Mouse (Mus musculus): Measurements from ENCODE around the gene Armc10. TPM values are rescaled to one million over a fixed set of nuclear protein-coding genes. Genes with fewer than 3 reads are reported as not detected.

Gene Armc10
- polyA plus RNA-seq, 1 experiment from 2014 or later = 6.0 TPM

DNA sequence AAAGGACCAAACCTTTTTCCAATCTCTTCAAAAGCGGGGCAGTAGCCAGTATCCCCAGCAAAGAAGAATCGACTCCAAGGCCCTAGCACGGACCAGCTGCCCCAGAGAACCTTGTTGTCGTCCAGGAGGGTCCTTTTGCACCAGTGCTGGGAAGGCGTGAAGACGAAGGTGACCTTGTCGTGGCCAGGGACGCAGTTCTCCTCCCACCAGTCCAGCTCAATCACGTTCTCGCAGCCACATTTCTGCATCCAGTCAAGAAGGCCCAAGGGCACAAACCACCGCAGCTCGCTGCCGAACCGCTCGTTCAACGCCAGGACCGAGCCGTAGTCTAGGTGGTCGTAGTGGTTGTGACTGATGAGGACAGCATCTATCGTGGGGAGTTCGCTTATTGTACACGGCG, 29.9 kb downstream of the Armc10 start:
- no peak overlapping the region for H3K4me3 ChIP-seq (ENCODE audit: low read depth, low read length)
- peaks cover 8% of the 10 kb centered on the region for H3K4me1 ChIP-seq (ENCODE audit: control insufficient read depth, low read depth, low read length)
- H3K4me2 ChIP-seq (ENCODE audit: low read depth, low read length) = no peak overlapping the region
- WGBS (ENCODE audit: insufficient replicate concordance) = 84% methylated on average over 23 of the region's 23 CpGs
- no peak overlapping the region for H3K27ac ChIP-seq (ENCODE audit: low read length)
- no peaks in the 10 kb centered on the region for H3K27me3 ChIP-seq (ENCODE audit: control insufficient read depth, insufficient read depth, low read depth, low read length)
- peaks cover 3% of the 10 kb centered on the region; the same call in 1 of the 2 replicates for H3K36me3 ChIP-seq (ENCODE audit: control insufficient read depth, insufficient read depth)
- ATAC-seq (ENCODE audit: low read depth) = no peak
- H3K9me3 ChIP-seq (replicated peaks; ENCODE audit: control insufficient read depth, low read length) = no peaks in the 10 kb centered on the region
- no peak overlapping the region for H3K9ac ChIP-seq (ENCODE audit: low read depth, low read length)

DNA sequence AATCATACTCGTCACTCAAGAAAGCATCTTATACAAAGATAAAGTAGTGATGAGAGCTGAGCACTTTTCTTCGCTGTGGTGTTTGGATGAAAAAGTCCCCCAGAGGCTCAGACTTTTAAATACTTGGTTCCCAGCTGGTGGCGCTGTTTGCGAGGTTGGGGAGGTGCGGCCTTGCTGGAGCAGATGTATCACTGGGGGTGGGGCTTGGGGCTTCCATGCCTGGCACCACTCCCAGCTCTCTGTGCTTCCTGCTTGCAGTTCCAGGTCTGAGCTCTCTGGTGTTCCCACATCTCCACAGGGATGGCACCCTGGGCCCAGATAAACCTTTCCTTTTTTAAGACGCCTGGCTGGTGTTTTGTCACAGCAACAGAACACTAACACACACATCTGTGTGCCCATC, 32.3 kb downstream of the Armc10 start:
- Histone ChIP-seq H3K4me1 (ENCODE audit: control insufficient read depth, low read depth, low read length) (peaks cover 4% of the 10 kb centered on the region), H3K27ac (ENCODE audit: low read length) (no peak overlapping the region), H3K9me3 (replicated peaks; ENCODE audit: control insufficient read depth, low read length) (no peaks in the 10 kb centered on the region), H3K4me2 (ENCODE audit: low read depth, low read length) (no peak overlapping the region), H3K9ac (ENCODE audit: low read depth, low read length) (no peak overlapping the region), H3K4me3 (ENCODE audit: low read depth, low read length) (no peak overlapping the region), H3K36me3 (ENCODE audit: control insufficient read depth, insufficient read depth) (peaks cover 3% of the 10 kb centered on the region; the same call in 1 of the 2 replicates), H3K27me3 (ENCODE audit: control insufficient read depth, insufficient read depth, low read depth, low read length) (no peaks in the 10 kb centered on the region)
- no peak for ATAC-seq (ENCODE audit: low read depth)
- 81% methylated on average over 6 of the region's 6 CpGs for WGBS (ENCODE audit: insufficient replicate concordance)

DNA sequence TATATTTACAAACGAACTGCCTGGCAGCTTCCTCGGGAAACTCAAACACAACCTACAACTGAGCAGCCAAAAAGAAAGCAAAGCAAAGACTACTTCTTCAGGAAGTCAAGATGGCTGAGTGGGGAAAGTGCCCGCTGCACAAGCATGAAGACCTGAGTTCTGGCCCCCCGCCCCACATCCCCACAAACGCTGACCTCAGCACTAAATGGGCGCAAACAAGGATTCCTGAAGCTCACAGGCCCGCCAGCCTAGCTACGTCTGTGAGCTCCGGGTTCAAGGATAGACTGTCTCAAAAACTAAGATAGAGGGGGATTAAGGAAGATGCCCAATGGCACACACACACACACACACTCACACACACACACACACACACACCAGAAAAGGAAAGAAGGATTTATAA, 32.8 kb downstream of the Armc10 start:
- whole genome bisulfite sequencing (ENCODE audit: insufficient replicate concordance) = 77% methylated on average over 9 of the region's 9 CpGs
- no peak overlapping the region for H3K9ac ChIP-seq (ENCODE audit: low read depth, low read length)
- H3K27ac ChIP-seq (ENCODE audit: low read length) = no peak overlapping the region
- H3K4me1 ChIP-seq (ENCODE audit: control insufficient read depth, low read depth, low read length) = peaks cover 1% of the 10 kb centered on the region
- H3K36me3 ChIP-seq (ENCODE audit: control insufficient read depth, insufficient read depth) = peaks cover 3% of the 10 kb centered on the region; the same call in 1 of the 2 replicates
- H3K9me3 ChIP-seq (replicated peaks; ENCODE audit: control insufficient read depth, low read length) = no peaks in the 10 kb centered on the region
- H3K4me2 ChIP-seq (ENCODE audit: low read depth, low read length) = no peak overlapping the region
- no peak for ATAC-seq (ENCODE audit: low read depth)
- no peaks in the 10 kb centered on the region for H3K27me3 ChIP-seq (ENCODE audit: control insufficient read depth, insufficient read depth, low read depth, low read length)
- H3K4me3 ChIP-seq (ENCODE audit: low read depth, low read length) = no peak overlapping the region

DNA sequence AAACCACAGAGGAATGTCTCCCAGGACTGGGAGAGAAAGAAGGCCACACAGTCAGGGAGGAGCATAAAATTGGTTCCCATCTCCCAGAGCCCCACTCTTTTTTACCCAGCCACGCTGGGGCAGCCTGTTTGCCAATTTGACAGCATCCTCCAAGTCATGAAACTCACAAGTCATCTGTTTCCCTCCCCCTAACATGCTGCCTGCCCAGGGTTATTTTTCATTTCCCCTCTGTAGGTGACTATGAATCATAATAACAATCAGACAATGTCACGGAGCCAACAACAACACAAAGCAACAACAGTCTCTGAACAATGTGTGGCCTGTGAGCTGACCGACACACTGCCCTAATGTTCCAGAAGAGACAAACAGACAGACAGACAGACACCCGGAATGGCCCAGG, 34.4 kb downstream of the Armc10 start:
- H3K4me3 ChIP-seq (ENCODE audit: low read depth, low read length) = no peak overlapping the region

DNA sequence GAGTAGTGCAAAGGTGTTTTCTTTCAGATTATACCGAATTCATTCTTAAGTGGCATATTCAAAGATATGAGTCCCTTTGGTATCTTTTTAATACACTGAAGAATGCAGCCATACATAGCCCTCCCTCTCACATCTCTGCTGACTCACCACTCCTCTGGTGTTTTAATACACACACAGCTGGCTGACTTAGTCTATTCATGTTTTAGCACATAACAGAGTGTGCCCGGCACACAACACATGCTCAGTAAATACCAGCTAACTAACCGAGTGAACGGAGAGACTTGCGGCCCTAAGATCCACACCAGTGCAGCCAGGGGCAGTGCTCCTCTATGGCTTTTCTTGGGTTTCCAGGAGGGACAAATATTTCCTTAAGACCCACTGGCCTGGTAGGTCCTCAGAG, 35.3 kb downstream of the Armc10 start:
- Histone ChIP-seq H3K9ac (ENCODE audit: low read depth, low read length) (no peak overlapping the region), H3K4me1 (ENCODE audit: control insufficient read depth, low read depth, low read length) (no peaks in the 10 kb centered on the region), H3K36me3 (ENCODE audit: control insufficient read depth, insufficient read depth) (no peaks in the 10 kb centered on the region), H3K27ac (ENCODE audit: low read length) (no peak overlapping the region), H3K27me3 (ENCODE audit: control insufficient read depth, insufficient read depth, low read depth, low read length) (no peaks in the 10 kb centered on the region), H3K4me3 (ENCODE audit: low read depth, low read length) (no peak overlapping the region), H3K9me3 (replicated peaks; ENCODE audit: control insufficient read depth, low read length) (no peaks in the 10 kb centered on the region), H3K4me2 (ENCODE audit: low read depth, low read length) (no peak overlapping the region)
- WGBS (ENCODE audit: insufficient replicate concordance) = 67% methylated on average over 5 of the region's 5 CpGs
- ATAC-seq (ENCODE audit: low read depth) = no peak

More for the DNA sequence above, 34.4 kb downstream of the Armc10 start:
- H3K4me1 ChIP-seq (ENCODE audit: control insufficient read depth, low read depth, low read length) = no peaks in the 10 kb centered on the region
- H3K36me3 ChIP-seq (ENCODE audit: control insufficient read depth, insufficient read depth) = peaks cover 3% of the 10 kb centered on the region; the same call in 1 of the 2 replicates
- no peak overlapping the region for H3K9ac ChIP-seq (ENCODE audit: low read depth, low read length)
- no peak overlapping the region for H3K27ac ChIP-seq (ENCODE audit: low read length)
- no peaks in the 10 kb centered on the region for H3K9me3 ChIP-seq (replicated peaks; ENCODE audit: control insufficient read depth, low read length)
- 75% methylated on average over 4 of the region's 4 CpGs for WGBS (ENCODE audit: insufficient replicate concordance)
- no peaks in the 10 kb centered on the region for H3K27me3 ChIP-seq (ENCODE audit: control insufficient read depth, insufficient read depth, low read depth, low read length)
- H3K4me2 ChIP-seq (ENCODE audit: low read depth, low read length) = no peak overlapping the region
- ATAC-seq (ENCODE audit: low read depth) = no peak

- Histone ChIP-seq H3K4me1 (ENCODE audit: control insufficient read depth, low read depth, low read length) (no peaks in the 10 kb centered on the region), H3K4me3 (ENCODE audit: low read depth, low read length) (no peak overlapping the region), H3K4me2 (ENCODE audit: low read depth, low read length) (no peak overlapping the region), H3K27me3 (ENCODE audit: control insufficient read depth, insufficient read depth, low read depth, low read length) (no peaks in the 10 kb centered on the region), H3K36me3 (ENCODE audit: control insufficient read depth, insufficient read depth) (no peaks in the 10 kb centered on the region), H3K9me3 (replicated peaks; ENCODE audit: control insufficient read depth, low read length) (no peaks in the 10 kb centered on the region), H3K27ac (ENCODE audit: low read length) (no peak overlapping the region), H3K9ac (ENCODE audit: low read depth, low read length) (no peak overlapping the region)
- ATAC-seq (ENCODE audit: low read depth) = no peak
- WGBS (ENCODE audit: insufficient replicate concordance) = 75% methylated on average over 9 of the region's 9 CpGs
These were observed 38.2 kb downstream of the Armc10 start for GRCm38 (mm10) chr5:21683811-21684210.

GRCm38 (mm10) chr5:21685001-21685400, 39.4 kb downstream of the Armc10 start:
- 69% methylated on average over 10 of the region's 10 CpGs for WGBS (ENCODE audit: insufficient replicate concordance)
- no peaks in the 10 kb centered on the region for H3K9me3 ChIP-seq (replicated peaks; ENCODE audit: control insufficient read depth, low read length)
- H3K27me3 ChIP-seq (ENCODE audit: control insufficient read depth, insufficient read depth, low read depth, low read length) = no peaks in the 10 kb centered on the region
- no peak overlapping the region for H3K27ac ChIP-seq (ENCODE audit: low read length)
- H3K9ac ChIP-seq (ENCODE audit: low read depth, low read length) = no peak overlapping the region
- no peak for ATAC-seq (ENCODE audit: low read depth)
- H3K4me3 ChIP-seq (ENCODE audit: low read depth, low read length) = no peak overlapping the region
- H3K36me3 ChIP-seq (ENCODE audit: control insufficient read depth, insufficient read depth) = no peaks in the 10 kb centered on the region
- no peak overlapping the region for H3K4me2 ChIP-seq (ENCODE audit: low read depth, low read length)
- no peaks in the 10 kb centered on the region for H3K4me1 ChIP-seq (ENCODE audit: control insufficient read depth, low read depth, low read length)

GRCm38 (mm10) chr5:21687042-21687441, 41.4 kb downstream of the Armc10 start:
- no peaks in the 10 kb centered on the region for H3K27me3 ChIP-seq (ENCODE audit: control insufficient read depth, insufficient read depth, low read depth, low read length)
- no peak overlapping the region for H3K4me2 ChIP-seq (ENCODE audit: low read depth, low read length)
- no peak for ATAC-seq (ENCODE audit: low read depth)
- H3K4me1 ChIP-seq (ENCODE audit: control insufficient read depth, low read depth, low read length) = no peaks in the 10 kb centered on the region
- no peak overlapping the region for H3K27ac ChIP-seq (ENCODE audit: low read length)
- H3K9ac ChIP-seq (ENCODE audit: low read depth, low read length) = no peak overlapping the region
- no peak overlapping the region for H3K4me3 ChIP-seq (ENCODE audit: low read depth, low read length)
- H3K36me3 ChIP-seq (ENCODE audit: control insufficient read depth, insufficient read depth) = no peaks in the 10 kb centered on the region
- WGBS (ENCODE audit: insufficient replicate concordance) = 30% methylated on average over 4 of the region's 4 CpGs
- H3K9me3 ChIP-seq (replicated peaks; ENCODE audit: control insufficient read depth, low read length) = no peaks in the 10 kb centered on the region

DNA sequence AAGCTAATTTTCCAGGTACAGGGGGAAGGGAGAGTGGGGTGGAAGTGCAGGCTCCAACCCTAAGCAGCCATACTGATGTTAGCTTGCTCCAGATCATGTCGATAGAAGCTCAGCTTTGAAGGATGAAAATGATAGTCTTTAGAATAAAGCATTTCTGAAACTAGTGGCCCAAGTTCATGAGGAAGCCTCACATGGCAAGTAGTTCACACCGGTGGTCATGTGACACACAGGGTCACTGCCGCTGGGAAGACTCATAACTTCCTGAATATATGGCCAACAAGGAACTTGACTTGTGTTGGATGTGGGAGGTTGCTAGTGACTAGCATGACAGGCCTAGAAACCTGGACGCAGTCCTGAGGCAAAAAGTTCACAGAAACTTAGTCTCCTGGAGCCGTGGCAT, 46.6 kb downstream of the Armc10 start:
- no peaks in the 10 kb centered on the region for H3K36me3 ChIP-seq (ENCODE audit: control insufficient read depth, insufficient read depth)
- H3K27ac ChIP-seq (ENCODE audit: low read length) = no peak overlapping the region
- no peak overlapping the region for H3K4me3 ChIP-seq (ENCODE audit: low read depth, low read length)
- no peaks in the 10 kb centered on the region for H3K4me1 ChIP-seq (ENCODE audit: control insufficient read depth, low read depth, low read length)
- 64% methylated on average over 5 of the region's 5 CpGs for WGBS (ENCODE audit: insufficient replicate concordance)
- no peaks in the 10 kb centered on the region for H3K9me3 ChIP-seq (replicated peaks; ENCODE audit: control insufficient read depth, low read length)
- H3K27me3 ChIP-seq (ENCODE audit: control insufficient read depth, insufficient read depth, low read depth, low read length) = no peaks in the 10 kb centered on the region
- H3K9ac ChIP-seq (ENCODE audit: low read depth, low read length) = no peak overlapping the region
- no peak for ATAC-seq (ENCODE audit: low read depth)
- H3K4me2 ChIP-seq (ENCODE audit: low read depth, low read length) = no peak overlapping the region
